Mouse (Mus musculus): ENCODE data around the gene B4galt3. TPM values are rescaled to one million over a fixed set of nuclear protein-coding genes. Genes with fewer than 3 reads are reported as not detected.
"Not testable (repeated sequence)": the region's sequence is repeated elsewhere in the genome, so short reads cannot be mapped to it uniquely, and the experiment has no call there.

Gene B4galt3
- polyA plus RNA-seq, 1 experiment from 2014 or later: 85.6 TPM

- Histone ChIP-seq H3K9me3 (replicated peaks) (no peaks in the 10 kb centered on the region), H3K4me3 (no peak overlapping the region), H3K4me2 (replicated peaks) (no peak overlapping the region), H3K27ac (no peak overlapping the region), H3K36me3 (no peaks in the 10 kb centered on the region), H3K4me1 (peaks cover 7% of the 10 kb centered on the region), H3K9ac (no peak overlapping the region), H3K27me3 (peaks cover 24% of the 10 kb centered on the region)
- WGBS: 67% methylated on average over 3 of the region's 3 CpGs
- no peak for ATAC-seq (ENCODE audit: low FRiP score)
These were observed 28.1 kb downstream of the B4galt3 start for GRCm38 (mm10) chr1:171298226-171298625.

DNA sequence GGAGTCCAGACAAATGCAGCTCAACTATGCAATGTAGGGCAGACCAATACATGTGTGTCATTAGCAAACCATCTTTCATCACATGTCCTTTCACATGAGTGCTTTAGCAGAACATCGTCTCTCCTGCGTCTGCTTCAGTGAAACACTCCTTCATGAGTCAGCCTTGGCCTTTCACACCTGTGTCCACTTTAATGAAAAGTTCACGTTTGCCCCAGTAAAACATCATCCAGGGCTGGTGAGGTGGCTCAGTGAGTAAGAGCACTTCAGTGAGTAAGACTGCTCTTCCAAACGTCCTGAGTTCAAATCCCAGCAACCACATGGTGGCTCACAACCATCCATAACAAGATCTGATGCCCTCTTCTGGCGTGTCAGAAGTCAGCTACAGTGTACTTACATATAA, 36.0 kb downstream of the B4galt3 start:
- 72% methylated on average over 5 of the region's 5 CpGs for WGBS
- not testable (repeated sequence) for H3K27ac ChIP-seq; H3K9me3 ChIP-seq (replicated peaks)

DNA sequence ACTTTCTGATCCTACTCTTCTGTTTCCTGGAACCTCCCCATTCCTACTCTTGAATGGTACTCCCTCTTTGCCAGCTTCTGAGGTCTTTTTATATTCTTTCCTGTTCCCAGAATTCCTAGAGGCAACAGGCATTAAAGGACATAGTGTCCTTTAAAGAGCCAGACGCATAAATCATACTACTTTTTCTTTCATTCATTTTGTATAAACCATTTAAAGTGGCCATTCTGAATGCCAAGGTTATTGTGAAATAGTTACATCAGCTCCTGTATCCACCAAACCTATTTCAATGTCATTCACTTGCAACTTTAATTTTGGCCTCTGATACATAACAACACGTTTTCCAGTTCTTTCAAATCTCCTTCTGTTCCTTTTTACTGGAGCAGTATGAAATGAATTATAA, 39.2 kb downstream of the B4galt3 start:
- no peaks in the 10 kb centered on the region for H3K36me3 ChIP-seq
- ATAC-seq (ENCODE audit: low FRiP score): no peak
- no peak overlapping the region for H3K4me2 ChIP-seq (replicated peaks)
- no peaks in the 10 kb centered on the region for H3K9me3 ChIP-seq (replicated peaks)
- no peak overlapping the region for H3K4me3 ChIP-seq
- H3K27ac ChIP-seq: no peak overlapping the region
- 72% methylated on average over 2 of the region's 2 CpGs for WGBS
- 0 out of 2 replicates have a peak, but pooled peaks cover 5% of the 10 kb centered on the region for H3K27me3 ChIP-seq
- no peaks in the 10 kb centered on the region for H3K4me1 ChIP-seq
- H3K9ac ChIP-seq: no peak overlapping the region

More for the DNA sequence above, 36.0 kb downstream of the B4galt3 start:
- not testable (repeated sequence) for H3K4me3 ChIP-seq; H3K36me3 ChIP-seq; ATAC-seq (ENCODE audit: low FRiP score); H3K4me2 ChIP-seq (replicated peaks); H3K9ac ChIP-seq; H3K27me3 ChIP-seq; H3K4me1 ChIP-seq

DNA sequence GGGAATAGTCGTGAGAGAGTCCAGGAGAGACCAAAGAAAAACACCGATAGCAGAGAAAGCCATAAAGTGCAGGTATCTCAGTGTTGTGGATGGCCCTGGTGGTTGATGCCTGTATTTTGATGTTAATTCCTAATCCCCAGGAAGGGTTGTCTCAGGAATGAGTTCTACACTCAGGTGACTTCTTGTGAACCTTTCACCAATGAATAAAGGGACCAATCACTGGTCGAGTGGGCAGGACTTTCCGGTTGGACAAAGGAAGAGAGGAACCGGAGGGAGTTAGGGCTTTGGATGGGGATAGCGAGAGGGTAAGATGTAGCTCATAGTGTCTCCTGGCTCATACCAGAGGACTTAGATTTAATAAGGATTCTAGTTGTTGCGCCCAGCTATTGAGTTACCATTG, 49.6 kb downstream of the B4galt3 start:
- Histone ChIP-seq H3K9ac (0 out of 2 replicates have a peak overlapping the region, but pooled peaks have one; percentile 18), H3K9me3 (replicated peaks) (no peaks in the 10 kb centered on the region), H3K4me2 (replicated peaks) (no peak overlapping the region; the same call in 1 of the 2 replicates), H3K36me3 (no peaks in the 10 kb centered on the region), H3K4me3 (no peak overlapping the region), H3K4me1 (no peaks in the 10 kb centered on the region), H3K27me3 (no peaks in the 10 kb centered on the region), H3K27ac (no peak overlapping the region)
- no peak for ATAC-seq (ENCODE audit: low FRiP score)
- 16% methylated on average over 7 of the region's 7 CpGs for WGBS

DNA sequence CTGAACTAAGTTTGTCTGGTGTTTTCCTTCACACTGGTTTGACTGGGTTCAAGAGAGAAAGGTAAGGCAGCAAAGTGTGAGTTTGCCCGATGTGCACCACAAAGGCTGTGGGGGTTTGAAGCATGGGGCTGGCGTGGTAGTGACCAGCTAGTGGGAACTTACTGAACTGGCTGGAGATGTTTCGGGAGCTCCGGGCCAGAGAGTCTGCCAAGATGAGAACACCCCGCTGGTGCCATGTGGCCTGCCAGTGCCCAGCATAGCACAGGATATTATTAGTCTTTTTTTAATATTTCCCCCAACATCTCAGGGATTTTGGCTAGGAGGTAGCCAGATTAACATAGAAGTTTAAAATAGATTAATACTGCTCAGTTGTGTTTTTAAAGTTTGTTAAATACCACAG, 50.0 kb downstream of the B4galt3 start:
- no peaks in the 10 kb centered on the region for H3K36me3 ChIP-seq
- no peak overlapping the region for H3K27ac ChIP-seq
- H3K4me3 ChIP-seq: no peak overlapping the region
- no peak overlapping the region; the same call in 1 of the 2 replicates for H3K4me2 ChIP-seq (replicated peaks)
- no peaks in the 10 kb centered on the region for H3K27me3 ChIP-seq
- H3K9me3 ChIP-seq (replicated peaks): no peaks in the 10 kb centered on the region
- no peaks in the 10 kb centered on the region for H3K4me1 ChIP-seq
- 17% methylated on average over 5 of the region's 5 CpGs for WGBS
- H3K9ac ChIP-seq: 0 out of 2 replicates have a peak overlapping the region, but pooled peaks have one; percentile 18
- ATAC-seq (ENCODE audit: low FRiP score): no peak

DNA sequence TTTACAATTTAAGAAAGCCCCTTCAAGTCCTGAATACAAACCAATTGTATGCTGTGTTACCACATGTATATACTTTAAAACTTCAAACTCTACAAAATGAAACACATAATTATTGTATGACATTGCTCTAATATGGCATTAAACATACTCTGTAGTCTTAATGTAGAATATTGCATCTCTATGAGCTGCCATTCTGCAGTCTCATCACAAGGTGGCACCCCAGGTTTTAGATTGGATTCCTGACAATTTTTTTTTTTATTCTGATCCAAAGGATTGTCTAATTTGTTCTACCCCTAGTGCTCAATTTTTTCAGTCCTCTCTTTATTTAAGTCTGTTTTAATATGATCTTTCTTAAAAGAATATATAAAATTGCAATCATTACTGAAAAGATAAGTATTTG, 51.3 kb downstream of the B4galt3 start:
- Histone ChIP-seq H3K4me1 (no peaks in the 10 kb centered on the region), H3K9me3 (replicated peaks) (no peaks in the 10 kb centered on the region), H3K4me2 (replicated peaks) (no peak overlapping the region), H3K9ac (no peak overlapping the region), H3K27me3 (no peaks in the 10 kb centered on the region), H3K36me3 (no peaks in the 10 kb centered on the region), H3K4me3 (no peak overlapping the region), H3K27ac (no peak overlapping the region)
- ATAC-seq (ENCODE audit: low FRiP score): no peak

GRCm38 (mm10) chr1:171322012-171322411, 51.9 kb downstream of the B4galt3 start:
- Histone ChIP-seq H3K27me3 (no peaks in the 10 kb centered on the region), H3K36me3 (no peaks in the 10 kb centered on the region), H3K9ac (no peak overlapping the region), H3K4me1 (no peaks in the 10 kb centered on the region; the same call in 1 of the 2 replicates), H3K4me2 (replicated peaks) (no peak overlapping the region), H3K9me3 (replicated peaks) (no peaks in the 10 kb centered on the region), H3K4me3 (no peak overlapping the region), H3K27ac (no peak overlapping the region)
- 0 out of 2 replicates have a peak, but pooled peaks have one; percentile 46 for ATAC-seq (ENCODE audit: low FRiP score)
- 74% methylated on average over 1 of the region's 1 CpGs for WGBS

- Histone ChIP-seq H3K27me3 (no peaks in the 10 kb centered on the region), H3K4me1 (peaks cover 19% of the 10 kb centered on the region), H3K9me3 (replicated peaks) (no peaks in the 10 kb centered on the region), H3K9ac (no peak overlapping the region), H3K36me3 (no peaks in the 10 kb centered on the region), H3K4me2 (replicated peaks) (no peak overlapping the region), H3K4me3 (no peak overlapping the region), H3K27ac (no peak overlapping the region)
- no peak for ATAC-seq (ENCODE audit: low FRiP score)
- 78% methylated on average over 2 of the region's 2 CpGs for WGBS
These were observed 55.4 kb downstream of the B4galt3 start for GRCm38 (mm10) chr1:171325571-171325970.

Other genes starting within 250 kb of the B4galt3 start
- gene Fcgr3, start 205.4 kb upstream of the B4galt3 start, polyA plus RNA-seq (2016; fragmentation: Nextera tagmentation; extraction: Ambion mirVana): 7.2 and 9.1 TPM in 2 replicates
- gene Cfap126, start 156.4 kb upstream of the B4galt3 start, polyA plus RNA-seq (2016; fragmentation: Nextera tagmentation; extraction: Ambion mirVana): 9.8 and 14.1 TPM in 2 replicates
- gene Sdhc, start 119.7 kb upstream of the B4galt3 start, polyA plus RNA-seq (2016; fragmentation: Nextera tagmentation; extraction: Ambion mirVana): 214 and 218 TPM in 2 replicates
- gene Mpz, start 119.6 kb upstream of the B4galt3 start, polyA plus RNA-seq (2016; fragmentation: Nextera tagmentation; extraction: Ambion mirVana): 2.4 and 4.2 TPM in 2 replicates
- 22.8 and 28.7 TPM in 2 replicates for gene Pcp4l1, start 74.1 kb upstream of the B4galt3 start, polyA plus RNA-seq (2016; fragmentation: Nextera tagmentation; extraction: Ambion mirVana)
- gene Nr1i3, start 56.4 kb upstream of the B4galt3 start, polyA plus RNA-seq (2016; fragmentation: Nextera tagmentation; extraction: Ambion mirVana): 0.15 and 0.39 TPM in 2 replicates
- 28.1 and 31.9 TPM in 2 replicates for gene Tomm40l, start 47.8 kb upstream of the B4galt3 start, polyA plus RNA-seq (2016; fragmentation: Nextera tagmentation; extraction: Ambion mirVana)
- 2.7 and 4.2 TPM in 2 replicates for gene Apoa2, start 45.3 kb upstream of the B4galt3 start, polyA plus RNA-seq (2016; fragmentation: Nextera tagmentation; extraction: Ambion mirVana)
- 22.1 and 24.1 TPM in 2 replicates for gene Fcer1g, start 36.0 kb upstream of the B4galt3 start, polyA plus RNA-seq (2016; fragmentation: Nextera tagmentation; extraction: Ambion mirVana)
- gene Adamts4, start 19.9 kb upstream of the B4galt3 start, polyA plus RNA-seq (2016; fragmentation: Nextera tagmentation; extraction: Ambion mirVana): 8.5 and 10.6 TPM in 2 replicates
- 209 and 227 TPM in 2 replicates for gene Ndufs2, start 18.9 kb upstream of the B4galt3 start, polyA plus RNA-seq (2016; fragmentation: Nextera tagmentation; extraction: Ambion mirVana)
- gene Ppox, start 10.9 kb downstream of the B4galt3 start, polyA plus RNA-seq (2016; fragmentation: Nextera tagmentation; extraction: Ambion mirVana): 60.5 and 60.9 TPM in 2 replicates
- gene Usp21, start 17.7 kb downstream of the B4galt3 start, polyA plus RNA-seq (2016; fragmentation: Nextera tagmentation; extraction: Ambion mirVana): 114 and 117 TPM in 2 replicates
- gene Ufc1, start 24.7 kb downstream of the B4galt3 start, polyA plus RNA-seq (2016; fragmentation: Nextera tagmentation; extraction: Ambion mirVana): 106 and 108 TPM in 2 replicates
- 54.6 and 58.9 TPM in 2 replicates for gene Dedd, start 58.8 kb downstream of the B4galt3 start, polyA plus RNA-seq (2016; fragmentation: Nextera tagmentation; extraction: Ambion mirVana)
- 47.4 and 48.1 TPM in 2 replicates for gene Nit1, start 75.3 kb downstream of the B4galt3 start, polyA plus RNA-seq (2016; fragmentation: Nextera tagmentation; extraction: Ambion mirVana)
- gene Pfdn2, start 75.3 kb downstream of the B4galt3 start, polyA plus RNA-seq (2016; fragmentation: Nextera tagmentation; extraction: Ambion mirVana): 134 and 149 TPM in 2 replicates
- 2.0 and 3.6 TPM in 2 replicates for gene Klhdc9, start 90.5 kb downstream of the B4galt3 start, polyA plus RNA-seq (2016; fragmentation: Nextera tagmentation; extraction: Ambion mirVana)
- 1.6 and 1.7 TPM in 2 replicates for gene Nectin4, start 99.8 kb downstream of the B4galt3 start, polyA plus RNA-seq (2016; fragmentation: Nextera tagmentation; extraction: Ambion mirVana)
- gene Arhgap30, start 118.6 kb downstream of the B4galt3 start, polyA plus RNA-seq (2016; fragmentation: Nextera tagmentation; extraction: Ambion mirVana): 0.83 and 0.98 TPM in 2 replicates
- 175 and 182 TPM in 2 replicates for gene Usf1, start 141.0 kb downstream of the B4galt3 start, polyA plus RNA-seq (2016; fragmentation: Nextera tagmentation; extraction: Ambion mirVana)
- gene Tstd1, start 148.5 kb downstream of the B4galt3 start, polyA plus RNA-seq (2016; fragmentation: Nextera tagmentation; extraction: Ambion mirVana): 8.1 and 9.4 TPM in 2 replicates
- 14.5 and 18.6 TPM in 2 replicates for gene F11r, start 167.2 kb downstream of the B4galt3 start, polyA plus RNA-seq (2016; fragmentation: Nextera tagmentation; extraction: Ambion mirVana)
- gene Alyref2, start 233.2 kb downstream of the B4galt3 start, polyA plus RNA-seq (2016; fragmentation: Nextera tagmentation; extraction: Ambion mirVana): 21.0 and 26.1 TPM in 2 replicates